Mouse (Mus musculus) spleen, adult 2 months (tissue): Measurements from ENCODE around the gene Stard5.

ENCODE experiments used
- CTCF ChIP-seq: fragments of 200-500 bp; IDR thresholded peaks from 2 replicates; pipeline ENCODE4 v1.5.1; 2011; ENCODE audit warnings: mild to moderate bottlenecking, inconsistent platforms; ENCODE audit not compliant: insufficient read depth, insufficient read length, insufficient replicate concordance; ENCODE audit errors: extremely low read depth
- POLR2A ChIP-seq: fragments of 200-500 bp; IDR thresholded peaks from 2 replicates; pipeline ENCODE4 v1.6.1; 2011; ENCODE audit warnings: low read depth, low read length, inconsistent platforms

GRCm38 (mm10) chr7:83616268-83616667 lies 15.5 kb upstream of the Stard5 start:
- TF ChIP-seq POLR2A (no peak), CTCF (no peak)
